Mouse (Mus musculus) kidney, adult 11 months (tissue): ENCODE measurements around the gene Snupn.
A peak's percentile ranks its signal among the peaks of the same experiment; 100 is the strongest.

Experiments
- DNase-seq: peaks from one replicate; pipeline ENCODE4 v3.0.0; 2022

Snupn gene

DNA sequence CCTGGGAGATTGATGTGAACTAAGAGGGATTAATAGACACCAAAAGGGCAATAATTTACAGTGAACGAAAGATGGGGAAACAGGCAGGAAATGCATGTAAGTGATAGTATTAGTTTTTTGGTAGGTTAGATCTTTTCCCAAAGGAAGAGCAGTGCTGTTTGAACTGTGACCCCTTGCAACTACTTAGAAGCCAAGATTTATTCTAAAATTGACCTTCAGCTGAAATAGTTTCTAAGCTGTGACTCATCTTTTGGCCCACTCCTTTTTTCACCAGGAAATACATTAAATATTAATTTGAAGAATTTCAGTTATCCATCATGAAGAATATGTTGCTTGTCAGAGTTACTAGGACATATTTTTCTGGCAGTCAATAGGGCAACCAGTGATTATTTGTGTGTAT is 63.1 kb downstream of the Snupn start:
- no peak for DNase-seq

GRCm38 (mm10) chr9:57014766-57015165 is 64.1 kb downstream of the Snupn start:
- peak; percentile 59 for DNase-seq

GRCm38 (mm10) chr9:57017631-57018030 is 67.0 kb downstream of the Snupn start:
- DNase-seq: no peak

DNA sequence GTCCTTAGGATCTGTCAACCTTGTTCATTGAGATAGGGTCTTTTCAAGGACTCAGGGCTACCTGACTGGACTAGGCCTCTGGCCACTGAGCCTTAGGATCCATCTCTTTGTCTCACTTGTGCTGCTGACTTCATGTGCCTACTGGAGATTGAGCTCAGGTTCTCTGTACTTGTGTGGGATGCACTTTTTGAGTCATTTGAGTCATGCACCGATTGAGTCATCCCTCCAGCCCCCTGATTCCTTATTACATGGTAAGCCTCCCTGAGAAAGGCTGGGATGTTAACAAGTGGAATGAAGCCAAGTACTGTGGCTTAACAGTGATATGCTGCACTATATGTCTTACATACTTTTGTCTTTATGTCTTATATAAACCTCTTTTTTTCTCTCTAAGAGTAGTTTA is 81.1 kb downstream of the Snupn start:
- no peak for DNase-seq
